Mouse (Mus musculus): Measurements from ENCODE around the gene Lmnb2.

Lmnb2 gene

GRCm38 (mm10) chr10:80917779-80918434 lies at the start of gene Lmnb2:
Gene Lmnb2 (minus strand): TSS chr10:80918245.
- DNase-seq (ENCODE audit: low spot score): peak; percentile 73

GRCm38 (mm10) chr10:80967101-80967656 lies 49.1 kb upstream of the Lmnb2 start:
- DNase-seq (ENCODE audit: low spot score): peak; percentile 53

GRCm38 (mm10) chr10:80966296-80966695 lies 48.3 kb upstream of the Lmnb2 start:
- no peak for DNase-seq (ENCODE audit: low spot score)

- DNase-seq (ENCODE audit: low spot score): peak; percentile 46
Observed at GRCm38 (mm10) chr10:80963031-80963975, 45.3 kb upstream of the Lmnb2 start.

- no peak for DNase-seq (ENCODE audit: low spot score)
Observed at GRCm38 (mm10) chr10:80962585-80962984, 44.5 kb upstream of the Lmnb2 start.

- no peak for DNase-seq (ENCODE audit: low spot score)
Observed at GRCm38 (mm10) chr10:80962051-80962472, 44.0 kb upstream of the Lmnb2 start.

- no peak for DNase-seq (ENCODE audit: low spot score)
Observed at GRCm38 (mm10) chr10:80960551-80961508, 42.8 kb upstream of the Lmnb2 start.

- DNase-seq (ENCODE audit: low spot score): no peak
Observed at GRCm38 (mm10) chr10:80958979-80959637, 41.1 kb upstream of the Lmnb2 start.

GRCm38 (mm10) chr10:80957791-80958190 lies 39.7 kb upstream of the Lmnb2 start:
- DNase-seq (ENCODE audit: low spot score): no peak

GRCm38 (mm10) chr10:80956901-80957300 lies 38.9 kb upstream of the Lmnb2 start:
- no peak for DNase-seq (ENCODE audit: low spot score)

- DNase-seq (ENCODE audit: low spot score): no peak
Observed at GRCm38 (mm10) chr10:80956385-80956784, 38.3 kb upstream of the Lmnb2 start.

- peak; percentile 67 for DNase-seq (ENCODE audit: low spot score)
Observed at GRCm38 (mm10) chr10:80955536-80955935, 37.5 kb upstream of the Lmnb2 start.

- DNase-seq (ENCODE audit: low spot score): no peak
Observed at GRCm38 (mm10) chr10:80954843-80955242, 36.8 kb upstream of the Lmnb2 start.

GRCm38 (mm10) chr10:80954415-80954814 lies 36.4 kb upstream of the Lmnb2 start:
- DNase-seq (ENCODE audit: low spot score): no peak

GRCm38 (mm10) chr10:80952449-80952848 lies 34.4 kb upstream of the Lmnb2 start:
- DNase-seq (ENCODE audit: low spot score): no peak

GRCm38 (mm10) chr10:80951761-80952390 lies 33.8 kb upstream of the Lmnb2 start:
- no peak for DNase-seq (ENCODE audit: low spot score)

GRCm38 (mm10) chr10:80950314-80950713 lies 32.3 kb upstream of the Lmnb2 start:
- no peak for DNase-seq (ENCODE audit: low spot score)

- DNase-seq (ENCODE audit: low spot score): no peak
Observed at GRCm38 (mm10) chr10:80949081-80949480, 31.0 kb upstream of the Lmnb2 start.

GRCm38 (mm10) chr10:80948570-80948969 lies 30.5 kb upstream of the Lmnb2 start:
- DNase-seq (ENCODE audit: low spot score): no peak

- DNase-seq (ENCODE audit: low spot score): no peak
Observed at GRCm38 (mm10) chr10:80947802-80948201, 29.8 kb upstream of the Lmnb2 start.

Measured in adipocyte (in vitro differentiated cells).